Mouse (Mus musculus): ENCODE data around the gene Irgc1.
"Not testable (repeated sequence)": the region's sequence is repeated elsewhere in the genome, so short reads cannot be mapped to it uniquely, and the experiment has no call there.

The Irgc1 gene

DNA sequence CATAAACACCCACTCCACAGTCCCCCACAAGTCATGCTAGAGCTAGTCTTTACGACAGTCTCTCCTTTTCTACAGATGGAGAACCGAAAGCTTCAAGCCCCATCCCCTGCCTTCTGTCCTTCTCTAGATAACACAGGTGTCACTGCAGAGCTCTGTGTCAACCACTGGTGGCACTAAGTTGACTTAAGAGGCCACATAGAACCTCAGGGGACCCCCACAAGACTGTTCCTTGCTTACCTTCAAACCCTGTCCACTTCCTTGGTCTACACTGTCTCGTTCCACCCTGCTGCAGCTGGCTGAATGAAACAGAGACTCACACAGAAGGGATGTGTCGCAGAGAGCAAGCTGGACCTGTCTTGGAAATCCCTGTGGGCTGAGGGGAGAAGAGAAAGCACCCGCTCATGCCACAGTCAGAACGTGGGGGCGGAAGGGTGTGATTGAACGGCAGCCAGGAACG, at the start of gene Irgc1:
TSS of gene Irgc1 (minus strand) at position 443 of the 457 bp plus-strand sequence.
- DNase-seq (ENCODE audit: low spot score in 2 of 2): no peak

DNA sequence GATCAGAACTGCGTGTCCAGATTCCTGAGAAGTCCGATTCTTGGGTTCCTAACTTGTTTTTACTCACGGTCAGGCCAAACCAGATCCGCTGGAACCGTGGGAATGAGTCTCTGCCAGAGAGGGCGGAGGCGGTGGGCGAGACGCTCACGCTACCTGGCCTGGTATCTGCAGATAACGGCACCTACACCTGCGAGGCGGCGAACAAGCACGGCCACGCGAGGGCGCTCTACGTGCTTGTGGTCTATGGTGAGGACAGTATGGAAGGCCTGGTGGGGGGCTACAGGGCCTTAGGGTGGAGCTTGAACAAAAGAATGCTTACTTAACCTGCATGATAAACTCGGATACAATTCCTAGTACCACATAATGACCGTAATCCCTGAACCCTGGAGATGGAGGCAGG, 49.4 kb upstream of the Irgc1 start:
- no peak for DNase-seq (ENCODE audit: low spot score in 2 of 2)

DNA sequence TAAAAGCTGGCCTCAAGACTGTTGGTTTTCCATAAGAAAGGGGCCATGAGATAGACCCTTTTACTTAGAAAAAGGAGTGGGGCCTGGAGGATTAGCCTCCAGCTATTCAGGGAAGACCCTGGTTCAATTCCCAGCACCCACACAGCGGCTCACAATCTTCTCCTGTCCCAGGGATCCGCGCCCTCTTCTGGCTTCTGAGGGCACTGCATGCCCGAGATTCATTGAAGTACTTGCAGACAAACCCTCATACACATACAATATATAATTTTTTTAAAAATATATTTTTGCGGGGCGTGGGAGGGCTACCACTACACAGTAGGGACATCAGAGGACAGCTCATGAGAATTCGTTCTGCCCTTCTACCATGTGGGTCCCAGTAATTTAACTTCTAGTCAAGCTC, 48.8 kb upstream of the Irgc1 start:
- no peak for DNase-seq (ENCODE audit: low spot score in 2 of 2)

DNA sequence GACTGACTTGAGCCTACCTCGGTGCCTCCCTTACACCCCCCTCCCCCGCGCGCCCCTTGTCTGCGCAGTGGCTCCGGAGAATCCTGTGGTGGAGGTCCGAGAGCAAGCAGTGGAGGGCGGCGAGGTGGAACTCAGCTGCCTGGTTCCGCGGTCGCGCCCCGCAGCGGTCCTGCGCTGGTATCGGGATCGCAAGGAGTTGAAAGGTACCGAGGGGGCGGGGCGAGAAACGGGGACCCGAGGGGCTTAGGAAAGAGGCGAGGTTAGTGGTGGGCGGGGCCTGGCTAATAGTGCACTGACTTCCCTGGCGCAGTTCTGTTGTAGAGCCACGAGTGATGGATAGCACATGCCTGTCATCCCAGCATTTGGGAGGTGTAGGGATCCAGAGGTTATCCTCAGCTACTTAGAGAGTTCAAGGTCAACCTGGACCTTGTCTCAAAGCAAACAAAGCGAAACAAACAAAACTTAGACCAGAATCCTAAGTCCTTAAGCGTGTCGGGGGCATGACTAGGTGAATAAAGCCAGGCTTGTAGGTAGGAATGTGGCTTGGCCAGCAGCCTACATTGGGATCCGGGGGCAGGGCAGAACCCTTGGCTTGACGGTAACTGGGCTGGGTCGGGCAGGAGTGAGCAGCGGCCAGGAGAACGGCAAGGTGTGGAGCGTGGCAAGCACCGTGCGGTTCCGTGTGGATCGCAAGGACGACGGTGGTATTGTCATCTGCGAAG, 47.9 kb upstream of the Irgc1 start:
- DNase-seq (ENCODE audit: low spot score in 2 of 2): no peak

DNA sequence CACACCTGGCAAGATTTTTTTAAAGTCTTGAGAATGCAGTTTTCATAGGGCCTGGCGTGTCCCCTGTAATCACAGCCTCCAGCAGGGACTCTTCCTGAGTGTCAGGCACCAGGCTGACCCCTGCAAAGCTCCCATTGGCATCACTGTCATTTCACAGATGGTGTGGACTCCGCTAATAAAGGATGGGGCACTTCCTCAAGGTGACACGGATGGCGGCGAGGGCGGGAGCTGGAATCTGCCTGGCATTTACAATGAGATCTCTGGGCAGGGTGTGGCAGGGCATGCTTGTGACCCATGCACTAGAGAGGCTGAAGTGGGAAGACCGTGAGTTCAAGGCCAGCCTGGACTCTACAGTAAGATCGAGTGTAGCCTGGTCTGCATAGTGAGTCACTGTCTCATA, 36.2 kb upstream of the Irgc1 start:
- DNase-seq (ENCODE audit: low spot score in 2 of 2): no peak

DNA sequence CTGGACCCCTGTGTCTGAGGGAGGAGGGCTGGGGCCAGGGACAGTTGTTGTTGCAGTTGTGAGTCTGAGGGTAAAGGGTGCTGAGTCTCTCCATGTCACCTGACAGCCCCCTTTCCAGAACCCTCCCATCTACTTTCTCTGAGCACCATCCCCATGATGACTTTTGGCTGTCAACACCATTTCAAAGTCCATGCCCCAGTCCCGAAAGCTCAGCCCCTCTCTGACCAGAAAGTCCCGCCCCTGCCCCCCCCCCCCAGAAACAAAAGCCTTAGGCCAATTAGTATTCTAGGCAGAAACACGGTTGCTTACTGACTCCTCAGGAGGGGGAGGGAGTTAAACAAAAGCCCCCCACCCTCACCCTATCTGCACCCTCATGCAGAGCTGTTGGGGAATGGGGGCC, 35.3 kb upstream of the Irgc1 start:
- DNase-seq (ENCODE audit: low spot score in 2 of 2): no peak

DNA sequence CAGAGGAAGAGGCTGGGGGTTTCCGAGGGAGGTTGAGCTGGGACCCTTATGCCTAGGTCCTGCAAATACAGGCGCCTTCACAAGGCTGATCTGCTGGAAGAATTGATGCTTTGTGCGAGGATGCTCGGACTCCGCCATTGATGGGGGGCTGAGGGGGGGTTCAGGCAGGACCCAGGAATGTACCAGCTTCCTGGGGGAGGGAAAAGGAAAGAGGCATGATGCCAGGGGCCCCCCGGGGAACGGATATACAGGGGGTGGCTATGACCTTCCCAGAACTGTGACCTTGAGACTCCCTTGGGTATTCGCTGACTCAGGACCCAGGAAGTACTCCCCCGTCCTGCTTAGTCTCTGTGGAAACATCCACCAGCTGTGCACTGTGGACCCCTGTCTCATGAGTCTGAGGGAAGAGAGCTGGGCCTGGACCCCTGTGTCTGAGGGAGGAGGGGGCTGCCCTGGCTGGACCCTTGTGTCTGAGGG, 34.6 kb upstream of the Irgc1 start:
- DNase-seq (ENCODE audit: low spot score in 2 of 2): no peak

DNA sequence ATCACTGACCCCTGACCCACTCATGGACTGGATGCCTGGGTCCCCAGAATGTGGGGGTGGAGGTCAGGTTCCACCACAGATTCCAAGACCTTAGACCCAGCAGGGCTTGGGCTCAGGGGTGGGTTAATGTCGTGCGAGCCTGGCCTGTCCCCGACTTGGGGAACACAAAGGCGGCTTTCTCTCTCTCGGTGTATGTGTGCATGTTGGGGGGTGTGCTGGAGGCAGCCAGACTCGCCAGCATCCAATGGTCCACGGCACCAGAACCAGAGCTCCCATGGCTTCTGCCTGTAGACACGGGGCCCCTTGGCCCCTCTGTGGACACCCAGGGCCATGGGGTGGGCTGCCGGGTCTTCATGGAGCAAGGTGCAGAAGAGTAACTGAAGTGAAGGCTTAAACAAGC, 33.4 kb upstream of the Irgc1 start:
- DNase-seq (ENCODE audit: low spot score in 2 of 2): no peak

DNA sequence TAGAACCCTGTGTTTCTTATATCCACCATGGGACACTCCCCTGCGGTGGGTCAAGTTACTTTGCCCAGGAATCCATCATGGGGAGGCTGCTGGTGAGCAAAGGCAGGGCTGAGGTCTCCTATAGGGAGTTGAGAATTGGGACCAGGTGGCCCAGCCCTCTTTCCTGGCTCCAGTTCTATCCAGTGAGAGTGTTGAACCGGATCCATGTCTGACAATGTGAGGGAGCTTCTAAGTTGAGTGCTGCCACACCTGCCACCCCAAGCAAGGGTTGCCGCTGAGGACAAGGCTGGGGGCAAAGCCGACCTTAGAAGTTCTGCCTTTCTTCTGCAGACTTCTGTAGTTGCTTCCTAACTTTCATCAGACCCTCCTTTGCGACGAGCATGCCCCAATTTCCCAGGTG, 31.2 kb upstream of the Irgc1 start:
- DNase-seq (ENCODE audit: low spot score in 2 of 2): not testable (repeated sequence)

DNA sequence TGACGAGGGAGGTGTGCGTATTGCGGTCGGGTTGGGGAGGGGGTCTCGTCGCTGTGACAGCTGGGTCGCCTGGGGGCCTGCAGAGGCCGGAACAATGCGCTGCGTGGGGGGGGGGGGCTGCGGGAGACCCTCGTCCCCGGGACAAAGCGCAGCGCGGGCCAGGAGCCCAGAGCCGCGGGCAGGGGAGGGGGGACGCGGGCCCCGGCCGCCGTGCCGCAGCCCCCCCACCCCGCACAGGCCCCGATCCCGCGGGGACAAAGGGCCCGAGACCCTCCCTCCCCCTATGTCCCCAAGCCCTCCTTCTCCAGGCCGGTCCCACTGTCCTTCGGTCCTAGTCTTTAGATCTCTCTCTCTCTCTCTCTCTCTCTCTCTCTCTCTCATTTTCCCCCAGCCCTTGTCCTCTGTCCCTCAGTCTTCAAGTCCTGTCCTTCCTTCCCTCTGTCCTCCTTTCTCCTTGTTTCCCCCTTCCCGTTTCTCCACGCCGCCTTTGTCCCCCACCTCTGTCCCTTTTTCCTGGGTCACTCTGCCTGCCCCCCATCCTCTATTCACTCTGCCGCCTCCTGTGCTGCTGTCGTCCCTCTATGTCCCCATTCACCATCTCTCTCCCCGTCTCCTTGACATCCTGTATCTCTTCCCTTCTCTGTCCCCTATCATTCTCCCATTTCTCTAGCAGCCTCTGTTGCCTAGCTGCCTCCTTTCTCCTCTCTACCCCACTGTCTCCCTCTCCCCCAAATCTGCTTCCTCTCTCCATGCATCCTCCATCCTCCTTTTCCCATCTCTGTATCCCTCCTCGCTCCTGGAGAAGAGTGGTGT, 30.3 kb upstream of the Irgc1 start:
- no peak for DNase-seq (ENCODE audit: low spot score in 2 of 2)

DNA sequence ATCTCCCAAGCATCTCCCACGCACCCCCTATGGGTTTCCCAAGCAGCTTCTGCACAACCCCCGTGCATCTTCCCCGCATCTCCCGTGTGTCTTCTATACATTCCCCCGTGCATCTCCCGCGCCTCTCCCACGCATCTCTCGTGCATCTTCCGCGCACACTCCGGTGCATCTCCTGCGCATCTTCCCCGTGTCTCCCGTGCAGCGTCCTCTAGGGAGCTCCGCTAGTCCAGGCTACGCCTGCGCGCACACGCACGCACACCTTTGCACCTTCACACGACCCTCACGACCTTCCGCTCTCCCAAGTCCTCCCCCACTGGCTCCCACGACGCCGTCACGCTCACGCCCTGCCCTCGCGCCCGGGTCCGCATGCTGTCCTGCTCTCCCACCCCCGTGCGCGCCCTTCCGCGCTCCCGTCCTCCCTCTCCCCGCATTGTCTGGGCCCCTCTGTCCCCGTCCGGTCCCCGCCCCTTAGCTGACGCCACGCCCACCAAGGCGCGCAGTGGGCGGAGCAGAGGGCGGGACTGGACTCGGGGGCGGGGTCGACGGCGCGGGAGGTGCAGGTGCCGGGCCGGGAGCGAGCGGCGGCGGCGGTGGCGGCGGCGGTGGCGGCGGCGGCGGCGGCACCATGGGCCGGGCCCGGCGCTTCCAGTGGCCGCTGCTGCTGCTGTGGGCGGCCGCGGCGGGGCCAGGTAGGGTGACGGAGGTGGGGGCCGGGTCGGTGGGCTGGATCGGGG, 29.5 kb upstream of the Irgc1 start, which contains the start of gene Cadm4:
TSS of gene Cadm4 (plus strand) at position 550 of the 734 bp plus-strand sequence.
- peak; percentile 68 to 87 for DNase-seq (ENCODE audit: low spot score in 2 of 2)

DNA sequence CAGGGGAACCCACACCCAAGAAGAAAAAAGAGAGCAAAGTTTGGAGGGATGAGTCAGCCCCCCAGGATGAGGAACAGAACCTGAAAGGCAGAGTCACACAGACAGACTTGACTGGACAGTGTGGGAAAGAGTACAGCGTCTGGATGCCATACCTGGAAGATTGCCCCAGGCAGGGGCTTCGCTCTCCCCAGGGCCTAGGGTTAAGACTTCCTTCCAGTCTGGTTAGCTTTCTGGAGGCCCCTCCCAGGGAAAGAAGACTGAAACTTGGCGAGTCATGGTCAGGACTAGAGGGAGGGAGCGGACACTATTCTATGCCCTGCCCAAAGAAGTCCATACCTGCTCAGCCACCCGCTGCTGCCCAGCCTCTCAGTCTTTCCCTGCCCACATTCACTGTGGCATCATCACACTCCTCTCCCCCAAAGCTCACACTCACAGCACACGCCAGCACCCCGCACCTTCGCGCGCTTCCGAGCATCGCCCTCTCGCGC, 28.9 kb upstream of the Irgc1 start:
- DNase-seq (ENCODE audit: low spot score in 2 of 2): peak in 1 of 2 experiments; percentile 35

DNA sequence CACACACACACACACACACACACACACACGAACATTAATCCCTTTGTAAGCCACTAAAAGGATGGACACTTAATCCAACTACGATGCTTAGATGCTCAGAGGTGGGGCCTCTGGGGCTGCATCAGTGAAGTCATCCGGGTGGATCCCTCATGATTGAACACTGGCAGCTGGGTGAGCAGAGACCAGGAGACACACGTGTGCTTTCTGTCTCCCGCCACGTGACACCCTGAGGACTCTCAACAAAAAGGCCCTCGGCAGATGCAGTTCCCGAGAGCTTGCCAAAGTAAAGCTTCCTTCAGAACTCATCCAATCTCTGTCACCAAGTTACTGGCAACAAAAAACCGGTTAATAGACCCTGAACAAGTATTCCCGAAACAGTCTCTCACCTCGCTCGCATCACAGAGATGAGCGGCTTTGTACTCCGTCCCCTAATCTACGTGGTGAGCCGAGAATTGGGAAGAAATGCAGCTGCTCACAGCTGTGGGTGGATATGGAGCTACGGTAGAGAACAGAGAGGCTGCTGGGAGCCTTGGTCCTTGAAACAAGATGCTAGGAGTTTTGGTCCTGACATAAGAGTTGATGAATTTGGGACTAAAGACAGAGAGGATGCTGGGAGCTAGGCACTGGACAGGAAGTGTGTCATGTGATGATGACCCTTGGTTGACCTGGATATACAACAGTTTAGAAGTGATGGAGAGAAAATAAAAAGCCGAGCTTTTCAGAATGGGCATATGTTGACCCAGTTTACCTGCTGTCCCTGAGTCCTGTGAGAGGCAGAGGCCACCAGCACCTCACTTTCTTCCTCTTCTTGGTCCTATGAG, 28.2 kb upstream of the Irgc1 start:
- DNase-seq (ENCODE audit: low spot score in 2 of 2): no peak

DNA sequence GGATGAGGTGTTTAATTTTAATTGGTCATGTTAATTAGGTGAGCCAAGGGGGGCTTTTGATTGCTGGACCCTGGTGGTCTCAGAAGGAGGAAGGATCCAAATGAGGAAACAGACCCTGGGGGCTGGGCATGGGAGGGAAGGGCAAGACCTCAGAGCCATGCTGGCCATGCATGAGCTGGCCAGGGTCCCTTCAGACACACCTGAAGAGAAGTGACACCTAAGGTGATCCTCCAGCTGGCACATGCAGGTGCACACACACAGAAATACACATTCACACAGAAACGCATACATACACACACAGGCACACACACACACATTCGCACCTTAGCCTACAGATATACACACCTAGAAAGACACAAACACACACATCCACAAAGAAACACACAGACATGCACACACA, 27.6 kb upstream of the Irgc1 start:
- DNase-seq (ENCODE audit: low spot score in 2 of 2): no peak

DNA sequence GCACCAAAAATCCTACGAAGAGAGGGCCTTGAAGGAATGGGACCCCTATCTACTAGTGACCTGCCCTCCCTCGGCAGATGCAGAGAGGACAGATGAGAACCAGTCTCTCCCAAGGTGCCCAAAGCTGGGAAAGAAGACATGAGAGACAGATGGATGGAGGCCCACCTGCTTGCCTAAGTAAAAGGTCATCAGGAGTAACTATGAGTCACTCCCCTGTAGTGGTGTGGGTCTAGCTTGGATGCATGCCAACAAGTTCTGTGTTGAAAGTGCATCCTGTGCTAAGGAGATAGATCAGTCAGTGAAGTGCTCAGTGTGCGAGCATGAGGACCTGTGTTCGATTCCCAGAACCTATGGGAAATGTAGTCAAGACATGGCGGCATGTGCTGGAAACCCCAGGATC, 26.8 kb upstream of the Irgc1 start:
- no peak for DNase-seq (ENCODE audit: low spot score in 2 of 2)

DNA sequence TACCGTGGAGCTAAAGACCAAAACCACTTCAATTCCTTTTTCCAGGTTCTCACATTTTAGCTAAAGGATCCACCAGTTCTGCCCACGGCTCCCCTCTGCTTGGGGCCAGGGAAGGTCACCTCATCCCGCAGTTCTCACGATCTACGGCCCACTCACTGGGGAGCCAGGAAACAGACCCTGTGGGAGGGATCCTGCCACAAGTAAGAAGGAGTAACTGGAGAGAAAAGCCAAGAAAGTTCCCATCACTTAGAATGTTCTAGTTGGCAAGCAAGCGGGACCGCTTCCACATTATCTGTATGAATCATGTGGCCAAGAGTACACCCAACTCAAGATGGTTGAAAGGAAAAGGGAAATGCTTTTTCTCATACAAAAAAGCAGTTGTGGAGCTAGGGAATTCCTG, 24.8 kb upstream of the Irgc1 start:
- DNase-seq (ENCODE audit: low spot score in 2 of 2): no peak

DNA sequence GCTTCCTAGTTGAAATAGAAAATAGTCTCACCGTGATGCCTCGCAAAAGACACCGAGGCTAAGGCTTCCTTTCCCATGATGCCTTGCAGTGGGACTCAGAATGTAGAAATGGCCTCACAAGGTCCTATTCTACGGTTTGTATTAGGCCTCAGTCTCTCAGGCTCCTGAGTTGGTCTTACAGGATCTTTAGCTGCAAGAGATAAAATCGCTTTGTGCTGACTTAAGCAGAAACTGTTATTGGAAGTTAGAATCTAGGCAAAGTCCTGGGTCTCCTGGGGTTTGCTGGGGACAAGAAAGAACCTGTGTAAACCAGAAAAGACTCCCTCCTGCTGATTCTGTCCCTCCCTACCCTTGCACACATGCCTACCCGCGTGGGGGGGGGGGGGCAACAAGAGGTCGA, 24.2 kb upstream of the Irgc1 start:
- DNase-seq (ENCODE audit: low spot score in 2 of 2): no peak

DNA sequence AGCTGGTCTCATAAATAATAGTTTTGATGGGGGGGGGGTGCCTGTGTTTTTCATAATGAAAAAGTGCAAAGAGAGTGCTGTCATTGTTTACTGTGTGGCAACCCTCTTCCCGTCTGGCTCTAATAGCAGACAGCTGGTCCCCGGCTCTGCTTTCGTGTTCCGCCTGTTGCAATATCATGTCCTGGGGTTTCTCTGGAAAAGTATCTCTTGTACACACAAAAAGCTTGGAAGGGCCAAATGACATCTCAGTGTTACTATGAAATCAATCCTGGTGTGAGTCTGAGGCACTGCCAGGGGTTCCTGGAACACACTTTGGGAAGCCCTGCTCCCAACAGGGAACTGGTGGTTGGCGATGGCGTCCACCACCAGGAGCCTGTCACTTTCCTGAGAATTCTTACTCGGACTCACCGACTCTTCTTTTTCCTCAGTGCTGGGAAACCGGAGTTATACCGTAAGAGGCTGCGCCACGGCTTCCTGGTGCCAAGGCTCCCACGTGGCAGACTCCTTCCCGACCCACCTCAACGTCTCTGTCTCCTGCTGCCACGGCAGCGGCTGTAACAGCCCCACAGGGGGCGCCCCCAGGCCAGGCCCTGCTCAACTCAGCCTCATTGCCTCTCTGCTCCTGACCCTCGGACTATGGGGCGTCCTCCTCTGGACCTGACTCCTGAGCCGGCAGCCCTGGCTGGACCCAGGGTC, 22.9 kb upstream of the Irgc1 start:
- no peak for DNase-seq (ENCODE audit: low spot score in 2 of 2)

DNA sequence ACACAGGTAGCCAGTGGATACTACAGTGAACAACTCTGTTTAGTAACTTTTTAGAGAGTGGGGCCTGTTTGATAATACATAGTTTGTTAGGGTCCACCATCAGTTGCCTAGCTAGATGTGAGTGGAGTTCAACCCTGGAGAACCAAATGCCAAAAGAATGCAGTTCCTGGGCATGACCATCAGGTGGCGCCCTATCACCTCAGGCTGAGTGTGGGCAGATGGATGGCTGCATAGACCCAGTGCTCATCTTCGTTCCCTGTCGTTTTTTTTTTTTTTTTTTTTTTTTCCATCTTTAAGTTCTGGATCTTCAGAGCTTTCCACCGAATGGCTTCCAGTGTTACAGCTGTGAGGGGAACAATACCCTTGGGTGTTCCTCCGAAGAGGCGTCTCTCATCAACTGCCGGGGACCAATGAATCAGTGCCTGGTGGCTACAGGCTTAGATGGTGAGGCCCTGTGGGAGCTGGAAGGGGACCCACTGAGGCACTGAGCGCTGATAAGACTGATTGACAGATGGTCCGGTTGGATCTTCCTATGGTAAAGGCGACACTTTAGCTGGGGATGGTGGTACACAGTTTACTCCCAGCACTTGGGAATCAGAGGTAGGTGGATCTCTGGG, 21.9 kb upstream of the Irgc1 start:
- no peak for DNase-seq (ENCODE audit: low spot score in 2 of 2)

DNA sequence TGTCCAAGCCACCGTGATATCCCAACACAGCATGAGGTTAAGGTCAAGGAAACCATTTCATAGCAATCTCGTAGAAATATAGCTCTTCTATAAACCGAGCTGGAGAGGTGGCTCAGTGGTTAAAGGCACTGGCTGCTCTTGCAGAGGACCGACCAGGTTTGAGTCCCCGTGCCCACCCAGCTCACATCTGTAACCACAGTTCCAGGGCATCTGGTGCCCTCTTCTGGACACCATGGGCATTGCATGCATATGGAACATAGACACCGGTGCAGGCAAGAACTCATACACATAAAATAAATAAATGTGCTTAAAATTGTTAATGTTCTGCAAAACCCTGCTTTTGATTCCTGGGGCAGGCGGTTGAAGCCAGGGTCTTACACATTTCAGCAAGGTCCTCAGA, 20.8 kb upstream of the Irgc1 start:
- DNase-seq (ENCODE audit: low spot score in 2 of 2): no peak
